Mouse (Mus musculus) gastrocnemius, adult 8-10 months (tissue): ENCODE data around the gene Chst14. TPM values are rescaled to one million over a fixed set of nuclear protein-coding genes. Genes with fewer than 3 reads are reported as not detected.

Experiments used
- DNase-seq, 2 experiments: peaks; one replicate each; pipeline ENCODE4 v3.0.0; 2022; ENCODE audit warnings: low spot score in 2 of 2
- total RNA-seq, 4 experiments: library from RNA; stranded (reverse); gene quantifications; 2 replicates each; pipeline ENCODE4 v1.2.4; 2022

Chst14 gene
- total RNA-seq, 4 experiments from 2014 or later = 1.0 to 2.3 (median 1.9) TPM

GRCm38 (mm10) chr2:118963007-118963675 is 36.8 kb downstream of the Chst14 start:
- no peak for DNase-seq

GRCm38 (mm10) chr2:118963676-118964012 is 37.3 kb downstream of the Chst14 start:
- no peak for DNase-seq

- no peak for DNase-seq
These were observed 43.4 kb downstream of the Chst14 start for GRCm38 (mm10) chr2:118969585-118970147.

GRCm38 (mm10) chr2:118972048-118972447 is 45.8 kb downstream of the Chst14 start:
- DNase-seq = no peak

GRCm38 (mm10) chr2:118972687-118973376 is 46.5 kb downstream of the Chst14 start:
- DNase-seq = peak; percentile 69 to 74

GRCm38 (mm10) chr2:118975855-118976254 is 49.6 kb downstream of the Chst14 start:
- DNase-seq = no peak

GRCm38 (mm10) chr2:118976282-118976929 is 50.1 kb downstream of the Chst14 start:
- DNase-seq = peak; percentile 76 to 77

GRCm38 (mm10) chr2:118976941-118977340 is 50.6 kb downstream of the Chst14 start:
- no peak for DNase-seq

- no peak for DNase-seq
These were observed 51.8 kb downstream of the Chst14 start for GRCm38 (mm10) chr2:118978064-118978463.

Other genes with a start within 250 kb of the Chst14 start
- not detected for gene Ankrd63, start 222.5 kb upstream of the Chst14 start, total RNA-seq
- gene Plcb2, start 198.1 kb upstream of the Chst14 start, total RNA-seq = under 1 TPM in 3 of 4 experiments, not detected in 1; 0.15 to 0.27 (median 0.27) TPM
- 1 to 10 TPM; 5.0 to 7.2 (median 5.2) TPM for gene Inafm2, start 180.7 kb upstream of the Chst14 start, total RNA-seq
- gene Ccdc9b, start 163.8 kb upstream of the Chst14 start, total RNA-seq = 10 to 100 TPM; 17.5 to 20.6 (median 18.4) TPM
- not detected for gene Phgr1, start 153.7 kb upstream of the Chst14 start, total RNA-seq
- gene Disp2, start 146.8 kb upstream of the Chst14 start, total RNA-seq = under 1 TPM in 2 of 4 experiments, not detected in 2; 0.10 to 0.11 TPM
- under 1 TPM; 0.10 to 0.54 (median 0.44) TPM for gene Knstrn, start 112.5 kb upstream of the Chst14 start, total RNA-seq
- gene Ivd, start 64.5 kb upstream of the Chst14 start, total RNA-seq = 100 to 1,000 TPM; 121 to 159 (median 140) TPM
- 1 to 10 TPM; 4.6 to 7.1 (median 5.2) TPM for gene Bahd1, start 26.1 kb upstream of the Chst14 start, total RNA-seq
- gene Ccdc32, start 102.9 kb downstream of the Chst14 start, total RNA-seq = 1 to 10 TPM; 2.9 to 5.4 (median 4.2) TPM
- 1 to 10 TPM; 2.7 to 3.5 (median 3.3) TPM for gene Rpusd2, start 108.3 kb downstream of the Chst14 start, total RNA-seq
- gene Knl1, start 120.6 kb downstream of the Chst14 start, total RNA-seq = under 1 TPM in 3 of 4 experiments, not detected in 1; 0.07 to 0.36 (median 0.29) TPM
- gene Rad51, start 186.3 kb downstream of the Chst14 start, total RNA-seq = 1 to 10 TPM in 3 of 4 experiments, under 1 TPM in 1; 0.74 to 1.8 (median 1.2) TPM
- 1 to 10 TPM; 3.2 to 6.7 (median 4.8) TPM for gene Rmdn3, start 230.5 kb downstream of the Chst14 start, total RNA-seq
- not detected for gene Gchfr, start 241.3 kb downstream of the Chst14 start, total RNA-seq
- gene Gm14137, start 248.0 kb downstream of the Chst14 start, total RNA-seq = not detected